Mouse (Mus musculus): Measurements from ENCODE around the gene Tnfrsf25.

GRCm38 (mm10) chr4:152132772-152133169 lies 17.0 kb downstream of the Tnfrsf25 start:
- TF ChIP-seq MYOG (IDR thresholded peaks at IDR 0.05; ENCODE audit: control insufficient read depth in 1 of 3, insufficient read depth in 1 of 3, insufficient read length in 2 of 3, low read depth in 2 of 3) (no peak), POLR2A (IDR thresholded peaks at IDR 0.05; ENCODE audit: insufficient read length, low read depth) (no peak), POLR2AphosphoS2 (IDR thresholded peaks at IDR 0.05; ENCODE audit: insufficient read length, low read depth) (no peak), E2F4 (IDR thresholded peaks at IDR 0.05; ENCODE audit: insufficient read depth) (no peak), USF1 (IDR thresholded peaks at IDR 0.05; ENCODE audit: low read depth) (no peak), MYOD1 (IDR thresholded peaks at IDR 0.05; ENCODE audit: control insufficient read depth in 1 of 3, insufficient read length in 2 of 3, low read depth in 2 of 3) (no peak), CEBPB (IDR thresholded peaks at IDR 0.05; ENCODE audit: insufficient read depth, poor library complexity, severe bottlenecking) (no peak), TCF12 (IDR thresholded peaks at IDR 0.05; ENCODE audit: insufficient read depth, poor library complexity, severe bottlenecking) (no peak)

Data from myocyte (in vitro differentiated cells).